Mouse (Mus musculus) MEL (cell line): ENCODE measurements around the gene Fndc8.

Source experiments
- CTCF ChIP-seq, 3 experiments: IDR thresholded peaks in 2 of 3; conservative IDR thresholded peaks in 1 of 3; 2 replicates each; pipeline ENCODE4 v1.5.1; 2011 to 2012; ENCODE audit warnings: low read length in 3 of 3, low read depth in 2 of 3, mild to moderate bottlenecking in 2 of 3, improper control_type of control experiment in 1 of 3, inconsistent platforms in 1 of 3, mixed read lengths in 1 of 3, moderate library complexity in 1 of 3; ENCODE audit not compliant: control insufficient read depth in 1 of 3, insufficient read depth in 1 of 3, poor library complexity in 1 of 3, severe bottlenecking in 1 of 3
- E2F4 ChIP-seq: IDR thresholded peaks from 2 replicates; pipeline ENCODE4 v1.6.1; 2011; ENCODE audit warnings: low read depth, low read length, improper control_type of control experiment, borderline replicate concordance
- EP300 ChIP-seq, 2 experiments: IDR thresholded peaks; 2 replicates each; pipeline ENCODE4 v1.6.1; 2011; ENCODE audit warnings: improper control_type of control experiment in 2 of 2, low read length in 2 of 2, low read depth in 1 of 2, mild to moderate bottlenecking in 1 of 2
- ETS1 ChIP-seq: IDR thresholded peaks from 2 replicates; pipeline ENCODE4 v1.6.1; 2012; ENCODE audit warnings: low read depth, mild to moderate bottlenecking, inconsistent platforms, low read length, improper control_type of control experiment, moderate library complexity
- GABPA ChIP-seq: IDR thresholded peaks from 2 replicates; pipeline ENCODE4 v1.6.1; 2012; ENCODE audit warnings: low read depth, mild to moderate bottlenecking, inconsistent platforms, low read length, improper control_type of control experiment, moderate library complexity
- GATA1 ChIP-seq: IDR thresholded peaks from 2 replicates; pipeline ENCODE4 v1.6.1; 2011; ENCODE audit warnings: low read depth, low read length, improper control_type of control experiment
- MAX ChIP-seq: IDR thresholded peaks from 2 replicates; pipeline ENCODE4 v1.6.1; 2011; ENCODE audit warnings: low read length, improper control_type of control experiment
- POLR2A ChIP-seq, 2 experiments: IDR thresholded peaks; 2 replicates each; pipeline ENCODE4 v1.6.1; 2011 to 2012; ENCODE audit warnings: low read length in 2 of 2, mild to moderate bottlenecking in 2 of 2, control low read depth in 1 of 2, improper control_type of control experiment in 1 of 2, low read depth in 1 of 2, moderate library complexity in 1 of 2; ENCODE audit not compliant: control insufficient read depth in 1 of 2, insufficient read depth in 1 of 2, poor library complexity in 1 of 2
- POLR2AphosphoS5 ChIP-seq: IDR thresholded peaks from 2 replicates; pipeline ENCODE4 v1.6.1; 2012; ENCODE audit warnings: low read depth, borderline replicate concordance, mild to moderate bottlenecking, inconsistent platforms, low read length, moderate library complexity, mixed read lengths
- ZC3H11A ChIP-seq: IDR thresholded peaks from 2 replicates; pipeline ENCODE4 v1.6.1; 2012; ENCODE audit warnings: low read depth, mild to moderate bottlenecking, inconsistent platforms, low read length, improper control_type of control experiment
- ZKSCAN1 ChIP-seq: IDR thresholded peaks from 2 replicates; pipeline ENCODE4 v1.6.1; 2012; ENCODE audit warnings: low read depth, mild to moderate bottlenecking, inconsistent platforms, low read length, improper control_type of control experiment, moderate library complexity

DNA sequence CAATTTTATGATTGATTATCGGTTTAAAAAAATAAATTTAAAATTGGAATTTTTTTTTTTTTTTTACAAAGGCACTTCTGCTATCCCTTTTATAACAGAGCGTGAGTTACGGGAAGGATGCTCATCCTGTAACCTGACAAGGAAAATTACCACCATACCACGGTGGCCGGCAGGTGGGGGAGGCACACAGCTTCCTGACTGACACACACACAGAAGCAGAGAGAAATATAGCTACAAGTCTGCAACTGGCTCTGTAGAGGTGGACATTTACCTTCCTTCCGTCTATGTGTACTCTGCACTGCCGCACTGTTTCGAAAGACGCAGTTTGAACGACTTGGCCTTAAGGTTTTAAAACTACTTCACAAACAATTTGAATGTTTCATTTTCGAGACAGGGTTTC is 39.8 kb upstream of the Fndc8 start:
- TF ChIP-seq MAX (no peak), POLR2AphosphoS5 (no peak), E2F4 (no peak), EP300 (IDR thresholded peaks at IDR 0.05; ENCODE audit: low read depth in 1 of 2, low read length in 2 of 2) (no peak), ZKSCAN1 (no peak), POLR2A (IDR thresholded peaks at IDR 0.05; ENCODE audit: control insufficient read depth in 1 of 2, insufficient read depth in 1 of 2, low read depth in 1 of 2, low read length in 2 of 2, poor library complexity in 1 of 2) (no peak), ZC3H11A (no peak), GABPA (no peak), GATA1 (no peak), CTCF (IDR thresholded peaks at IDR 0.05 in 2 of 3, conservative IDR thresholded peaks at IDR 0.05 in 1 of 3; ENCODE audit: control insufficient read depth in 1 of 3, insufficient read depth in 1 of 3, low read depth in 2 of 3, low read length in 3 of 3, poor library complexity in 1 of 3, severe bottlenecking in 1 of 3) (no peak), ETS1 (no peak)
